Mouse (Mus musculus) T-cell, adult 2 months (primary cell): Measurements from ENCODE around the gene Icos.

Experiments
- DNase-seq: peaks from one replicate; pipeline ENCODE4 v3.0.0; 2022; ENCODE audit warnings: low spot score

Icos gene

DNA sequence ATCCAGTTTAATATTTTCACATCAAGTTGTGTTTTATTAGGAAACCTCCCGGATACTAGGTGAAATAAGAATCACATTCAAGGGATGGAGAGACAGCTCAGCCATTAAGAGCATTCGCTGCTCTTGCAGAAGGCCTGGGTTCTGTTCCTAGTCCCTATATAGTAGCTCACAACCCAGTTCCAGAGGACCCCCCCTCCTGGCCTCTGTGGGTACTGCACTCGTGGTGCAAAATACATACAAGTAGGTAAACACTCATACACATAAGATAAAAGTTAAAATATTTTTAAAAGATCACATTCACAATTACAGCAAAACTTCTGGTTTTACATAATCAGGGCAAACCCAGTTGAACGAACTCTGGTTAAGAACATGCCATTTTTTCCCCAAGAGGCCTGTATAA lies 15.6 kb upstream of the Icos start:
- no peak for DNase-seq

DNA sequence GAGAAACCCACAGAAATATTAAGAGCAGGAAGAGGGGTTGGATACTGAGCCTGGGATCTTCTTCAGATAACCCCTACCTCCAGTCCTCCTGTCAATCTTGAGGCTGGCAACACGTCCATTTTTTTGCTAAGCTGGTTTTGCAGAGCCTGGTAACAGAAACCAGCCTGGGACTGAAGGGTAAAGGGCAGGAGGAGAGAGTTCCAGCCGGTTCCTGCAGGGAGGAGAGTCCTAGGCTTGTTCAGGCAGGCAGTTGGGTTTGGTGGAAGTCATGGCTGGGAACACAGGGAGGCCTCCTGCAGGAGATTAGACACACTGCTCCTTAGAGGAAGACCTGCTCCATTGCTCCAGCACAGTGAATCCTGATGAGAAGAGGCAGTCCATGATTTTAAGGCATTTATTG lies 10.2 kb upstream of the Icos start:
- DNase-seq = no peak

DNA sequence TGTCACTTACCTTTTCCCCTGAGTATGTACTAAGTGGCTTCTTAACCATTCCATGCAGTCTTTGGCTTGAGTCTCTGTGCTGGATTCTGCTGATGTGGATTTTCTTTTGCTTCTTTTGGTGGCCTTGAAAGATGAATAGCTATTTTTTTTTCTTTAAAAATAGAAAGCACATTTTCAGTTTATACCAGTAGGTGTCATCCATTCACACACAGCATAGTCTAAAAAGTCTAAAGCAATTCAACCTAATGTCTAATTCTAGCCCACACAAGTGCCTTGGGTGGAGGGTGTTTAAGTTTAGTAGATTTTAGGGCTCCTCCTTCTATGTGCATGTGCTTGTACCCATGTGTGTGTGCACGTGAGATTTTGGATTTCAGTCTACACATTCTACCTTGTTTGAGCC lies 6.9 kb upstream of the Icos start:
- DNase-seq = no peak

DNA sequence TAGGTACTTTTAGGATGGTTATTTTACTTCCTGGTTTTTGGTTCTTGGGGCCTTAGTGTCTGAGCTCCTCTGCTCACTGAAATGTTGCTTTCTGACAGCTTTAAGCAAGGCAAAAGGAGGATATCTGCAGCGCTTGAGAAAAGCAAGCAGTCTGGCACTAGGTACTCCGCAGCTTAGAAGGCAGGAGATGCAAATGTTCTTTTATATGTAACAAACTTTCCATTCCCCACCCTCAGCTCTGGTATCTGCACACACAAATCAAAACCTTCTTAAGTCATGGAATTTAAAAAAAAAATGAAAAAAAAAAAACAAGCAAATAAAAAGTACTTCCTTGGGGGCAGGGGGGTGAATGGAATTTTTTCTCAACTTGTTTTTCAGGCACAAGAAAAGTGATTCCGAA lies 3.5 kb upstream of the Icos start:
- peak; percentile 11 for DNase-seq

DNA sequence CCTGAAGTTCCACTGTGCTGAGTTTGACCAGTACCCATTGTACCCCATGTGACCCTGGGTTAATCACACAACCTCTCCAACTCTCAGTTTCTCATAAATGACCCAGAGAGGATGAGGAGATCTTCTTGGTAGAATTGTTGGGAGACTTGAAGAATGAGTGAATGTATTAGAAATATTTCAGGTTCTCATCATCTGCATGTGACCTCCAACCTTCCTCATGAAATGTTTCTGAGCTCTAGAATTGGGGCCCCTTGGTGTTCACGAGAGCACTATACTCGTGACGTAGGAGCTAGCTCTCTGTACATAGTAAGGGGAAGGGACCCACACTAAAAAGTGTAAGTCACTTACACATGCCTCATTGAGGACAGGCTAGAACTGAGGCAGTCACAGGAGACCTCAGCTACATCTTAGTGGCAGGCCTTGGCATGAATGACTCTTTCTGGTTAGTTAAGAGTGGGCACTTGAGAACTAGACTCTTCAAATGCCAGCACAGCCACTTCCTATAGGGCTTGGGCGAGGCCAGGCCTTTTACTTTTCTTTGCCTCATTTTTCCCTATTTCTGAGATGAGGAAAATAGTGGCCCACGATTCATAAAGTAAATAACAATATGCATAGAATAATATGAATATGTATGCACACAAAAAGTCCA lies 2.0 kb upstream of the Icos start:
- no peak for DNase-seq

DNA sequence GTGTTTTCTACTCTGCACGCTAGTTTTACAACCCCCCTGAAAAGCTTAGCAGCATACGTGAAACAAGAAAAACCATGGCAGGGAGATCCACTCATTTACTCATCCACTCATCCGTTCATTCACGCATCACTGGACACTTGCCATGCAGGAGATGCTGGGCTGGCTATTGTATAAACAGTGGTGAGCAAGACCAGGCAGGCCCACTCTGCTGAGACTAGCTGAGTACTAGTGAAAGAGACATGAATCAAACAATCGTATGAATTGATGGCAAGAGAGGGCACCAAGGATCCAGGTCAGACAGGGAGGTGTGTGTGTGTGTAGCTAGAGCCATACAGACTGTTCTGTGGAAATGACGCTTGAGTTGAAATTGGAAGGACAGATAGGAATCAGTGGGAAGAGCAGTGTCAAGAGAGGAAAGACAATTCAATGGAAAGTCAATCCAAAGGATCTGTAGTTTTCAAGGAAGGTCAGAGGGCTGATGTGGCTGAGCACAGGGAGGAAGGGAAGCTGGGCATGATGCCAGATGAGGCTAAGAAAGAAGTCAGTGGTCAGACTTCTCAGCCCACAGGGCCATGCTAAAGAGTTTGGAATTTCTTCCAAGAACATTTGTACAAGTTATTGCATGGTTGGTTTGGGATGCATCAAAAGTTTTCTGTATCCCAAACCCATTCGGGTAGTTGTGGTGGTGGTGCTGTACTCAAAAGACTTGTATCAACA lies 1.6 kb downstream of the Icos start:
- no peak for DNase-seq

DNA sequence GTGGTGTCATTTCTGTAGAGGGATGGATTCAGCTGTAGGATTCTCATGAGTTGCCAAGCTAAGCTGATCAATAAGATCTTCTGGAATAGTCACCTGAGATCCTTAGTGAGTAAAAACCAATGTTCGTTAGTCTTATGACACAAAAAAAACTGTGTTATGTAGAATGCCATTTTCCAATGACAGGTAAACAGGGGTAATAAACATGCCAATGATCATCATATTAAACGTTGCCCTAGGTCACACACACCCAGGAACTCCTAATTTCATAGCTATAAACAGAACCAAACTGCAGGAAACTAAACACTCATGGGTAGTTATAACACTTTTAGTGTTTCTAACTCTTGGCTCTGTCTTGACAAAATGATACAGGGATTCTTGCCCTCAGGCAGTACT lies 2.1 kb downstream of the Icos start:
- no peak for DNase-seq

DNA sequence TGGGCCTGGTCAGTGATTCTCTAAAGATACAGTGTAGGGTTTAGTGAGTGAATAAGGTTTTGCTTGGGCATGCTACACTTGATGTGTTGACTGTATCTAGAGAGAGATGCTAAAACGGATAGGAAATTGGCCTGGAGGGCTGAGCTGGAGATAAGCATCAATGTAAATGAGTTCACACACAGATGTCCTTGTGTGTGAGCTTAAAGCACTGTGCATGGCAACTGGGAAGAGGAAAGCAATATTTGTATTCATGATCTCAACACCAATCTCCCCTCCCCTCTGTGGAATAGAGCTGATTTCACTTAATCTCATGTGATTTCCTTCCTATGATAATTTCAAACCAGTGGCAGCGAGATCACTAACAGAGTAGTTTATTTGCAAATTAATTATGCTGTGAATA lies 7.3 kb downstream of the Icos start:
- no peak for DNase-seq

DNA sequence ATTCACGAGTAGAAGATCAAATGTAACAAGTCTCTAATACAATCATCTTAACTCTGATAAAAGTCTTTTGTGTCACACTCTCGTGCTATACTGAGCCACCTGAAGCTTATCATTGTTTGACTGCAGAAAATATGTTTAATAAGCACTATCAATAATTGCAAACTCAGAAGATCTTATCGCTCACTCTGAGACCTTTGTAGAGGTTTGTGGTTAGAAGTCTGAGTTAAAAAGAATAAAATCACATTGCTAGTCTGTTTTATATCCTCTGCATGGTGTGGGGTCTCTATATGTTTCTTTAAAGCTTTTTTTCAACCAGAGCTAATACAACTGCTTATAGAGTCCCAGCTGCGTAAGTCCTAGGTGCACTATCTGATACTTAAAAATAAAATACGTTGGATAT lies 8.4 kb downstream of the Icos start:
- no peak for DNase-seq

DNA sequence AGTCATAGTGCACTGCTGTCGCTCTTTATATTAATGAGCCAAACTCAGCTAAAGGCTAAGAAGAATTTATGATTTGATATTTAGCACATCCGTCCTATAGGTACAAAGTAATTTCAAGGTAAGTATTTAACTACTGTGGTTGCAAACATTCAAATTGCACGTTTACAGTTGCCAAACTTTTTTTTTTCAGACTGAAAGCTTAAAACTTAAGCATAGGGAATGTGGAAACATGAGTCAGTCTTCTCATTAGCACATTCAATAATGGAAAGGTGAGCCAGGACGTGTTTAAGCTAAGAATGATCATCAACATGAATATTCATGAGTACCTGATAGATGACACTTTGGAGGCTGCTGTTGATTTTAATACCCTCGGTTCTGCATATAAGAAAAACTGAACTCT lies 11.4 kb downstream of the Icos start:
- no peak for DNase-seq

DNA sequence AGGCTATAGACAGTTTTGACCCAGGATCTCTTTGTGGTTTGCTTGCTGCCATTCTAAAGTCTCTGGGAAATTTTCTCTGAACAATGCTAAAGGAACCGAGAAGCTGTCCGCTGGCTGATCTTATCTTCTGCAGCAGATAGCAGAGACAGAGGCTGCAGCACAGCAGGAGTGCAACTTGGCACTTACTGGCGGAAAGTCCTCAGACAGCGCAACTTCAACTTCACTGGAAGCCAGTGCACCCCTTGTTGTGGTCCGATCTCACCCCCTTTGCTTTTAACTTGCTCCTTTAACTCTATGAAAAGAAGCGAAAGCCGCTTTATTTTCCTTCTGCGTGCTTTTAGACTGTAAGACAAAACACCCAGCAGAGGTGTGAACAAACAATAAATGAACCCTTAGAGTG lies 12.6 kb downstream of the Icos start:
- DNase-seq = peak; percentile 51

DNA sequence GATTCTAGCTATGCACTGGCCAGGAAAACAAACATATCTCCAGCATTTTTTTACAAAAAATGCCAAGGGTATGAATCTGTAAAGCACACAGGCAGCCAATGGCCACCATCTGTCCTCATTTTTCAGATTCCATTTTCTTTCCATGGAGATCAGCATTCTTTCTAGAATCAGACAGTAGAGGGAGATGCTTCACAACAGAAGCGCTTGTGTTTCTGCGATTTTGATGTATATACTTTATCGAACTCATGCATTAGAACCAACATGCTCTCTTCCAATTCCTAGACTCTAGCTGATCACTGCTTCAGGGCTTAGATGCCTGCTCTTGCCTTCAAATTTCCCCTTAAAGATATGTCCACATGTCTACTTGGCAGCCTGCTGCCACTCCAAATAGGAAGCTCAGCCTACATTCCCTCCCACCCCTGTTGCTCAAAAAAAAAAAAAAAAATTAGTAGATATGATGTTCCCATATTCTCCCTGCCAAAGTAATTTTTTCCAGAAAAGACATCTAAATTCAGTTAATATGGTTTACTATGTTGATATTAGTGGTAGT lies 20.4 kb downstream of the Icos start:
- DNase-seq = no peak

DNA sequence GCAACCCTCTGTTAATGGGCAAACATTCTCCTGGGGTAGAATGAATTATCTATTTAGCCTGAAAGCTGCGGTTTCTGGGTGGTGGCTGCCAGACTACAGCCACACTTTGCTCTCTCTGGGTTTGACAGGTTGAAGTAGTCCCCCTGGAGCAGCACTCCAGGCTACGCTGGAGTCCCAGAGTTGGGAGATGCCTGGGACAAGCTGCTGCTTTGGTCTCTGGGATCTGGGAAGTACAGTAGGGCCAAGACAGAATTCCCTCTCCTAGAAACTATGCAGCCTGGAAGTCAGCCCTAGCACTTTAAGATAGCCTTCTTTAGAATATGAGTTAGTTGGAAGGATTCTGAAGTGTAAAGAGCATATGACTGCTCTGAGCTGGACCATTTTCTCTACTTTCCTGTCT lies 21.0 kb downstream of the Icos start:
- no peak for DNase-seq

DNA sequence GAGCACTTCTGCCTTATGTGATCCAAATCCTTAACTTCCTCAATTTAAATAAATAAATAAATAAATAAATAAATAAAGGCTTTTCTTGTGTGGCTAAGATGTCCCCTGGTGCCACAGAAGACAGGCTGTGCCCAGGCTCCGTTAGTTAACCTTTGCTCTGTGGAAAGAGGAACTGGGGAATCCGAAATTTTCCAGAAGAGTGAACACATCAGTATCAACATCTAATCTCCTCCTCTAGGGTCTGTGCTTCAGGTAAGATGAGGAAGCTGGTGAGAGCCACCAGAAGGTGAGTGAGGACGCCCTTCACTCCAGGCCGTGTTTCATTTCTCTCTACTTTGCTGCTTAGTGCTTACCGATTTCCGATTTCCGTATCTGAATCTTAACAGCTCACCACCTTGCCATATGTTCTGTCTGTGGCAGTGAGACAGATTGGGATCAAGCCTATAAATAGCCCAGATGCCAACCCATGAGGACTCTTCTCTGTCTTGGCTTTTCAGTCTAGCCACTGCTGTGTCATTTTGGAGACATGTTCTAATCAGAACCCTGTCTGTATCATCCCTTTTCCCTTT lies 24.1 kb downstream of the Icos start:
- DNase-seq = no peak

DNA sequence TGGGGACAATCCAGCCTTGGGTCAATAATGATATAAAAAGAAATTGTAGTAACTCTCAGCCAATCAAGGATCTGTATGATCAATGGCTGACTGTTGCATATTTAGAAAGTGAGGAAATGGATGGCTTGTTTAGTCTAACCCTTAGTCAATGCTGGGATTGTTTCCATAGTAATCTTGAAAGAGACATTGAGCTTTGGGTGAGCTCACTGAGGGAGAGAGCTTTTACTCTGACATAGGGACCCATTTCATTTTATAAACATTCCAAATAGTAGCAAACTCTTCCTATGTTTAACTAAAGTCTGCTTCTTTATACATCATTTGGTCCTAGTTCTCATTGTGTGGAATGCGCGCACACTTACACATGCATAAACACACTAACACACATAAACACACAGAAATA lies 28.5 kb downstream of the Icos start:
- no peak for DNase-seq

DNA sequence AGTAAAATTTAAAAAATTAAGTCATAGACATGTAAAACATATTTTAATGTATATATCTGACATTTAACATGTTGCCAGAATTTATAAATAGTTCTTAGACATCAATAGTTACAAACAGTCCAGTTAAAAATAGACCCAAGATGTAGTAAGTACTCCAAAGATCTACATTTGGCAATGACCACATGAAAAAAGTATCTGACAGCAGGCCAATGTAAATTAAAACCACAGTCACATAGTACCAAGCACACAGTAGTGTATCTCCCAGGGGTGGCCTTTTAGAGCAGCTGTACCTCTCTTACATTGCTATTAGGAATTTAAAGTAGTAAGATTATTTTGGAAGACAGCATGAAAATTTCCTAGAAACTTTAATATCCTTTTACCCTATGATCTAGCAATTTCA lies 29.8 kb downstream of the Icos start:
- no peak for DNase-seq

DNA sequence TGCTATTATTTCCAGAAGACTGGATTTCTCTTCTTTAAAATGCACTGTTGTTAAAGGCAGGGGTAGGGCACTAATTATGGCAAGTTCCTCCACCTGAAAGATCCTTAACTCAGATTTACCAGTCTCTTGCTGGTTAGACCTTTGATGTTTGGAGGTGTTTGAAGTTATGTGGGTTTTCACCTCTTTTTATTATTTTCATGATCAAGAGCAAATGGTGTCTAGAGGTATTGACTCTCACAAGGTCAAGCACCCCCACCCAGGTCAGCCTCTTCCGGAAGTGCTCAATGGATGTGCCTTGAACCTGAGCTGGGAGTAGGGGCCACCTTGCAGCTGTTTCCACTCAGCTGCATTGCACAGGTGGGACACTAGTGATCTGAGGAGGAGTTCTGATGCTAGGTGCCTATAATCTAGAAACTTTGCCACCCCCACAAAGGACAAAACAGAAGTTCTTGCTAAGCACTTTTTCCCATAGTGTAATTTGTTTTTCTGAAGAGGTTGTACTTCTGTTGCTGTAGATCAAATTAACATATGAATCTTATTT lies 38.9 kb downstream of the Icos start:
- DNase-seq = peak; percentile 25

DNA sequence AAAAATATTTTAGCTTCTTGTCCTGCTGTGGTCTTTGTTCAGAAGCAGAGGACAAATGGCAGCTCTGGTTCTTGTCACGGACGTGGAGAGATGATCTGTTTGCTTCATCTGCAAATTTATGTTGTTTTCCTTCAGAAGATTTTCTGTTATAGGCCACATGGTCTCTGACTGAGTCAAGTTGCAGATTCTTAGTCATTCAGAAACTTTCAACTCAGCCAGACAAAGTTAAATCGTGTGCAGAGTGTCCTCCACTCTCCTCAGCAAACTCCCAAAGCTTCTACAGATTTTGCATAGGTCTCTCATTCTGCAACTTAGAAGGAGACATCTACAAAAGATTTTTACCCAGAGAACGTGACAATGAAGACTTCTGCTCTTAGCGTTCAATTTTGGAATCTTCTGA lies 49.0 kb downstream of the Icos start:
- no peak for DNase-seq

DNA sequence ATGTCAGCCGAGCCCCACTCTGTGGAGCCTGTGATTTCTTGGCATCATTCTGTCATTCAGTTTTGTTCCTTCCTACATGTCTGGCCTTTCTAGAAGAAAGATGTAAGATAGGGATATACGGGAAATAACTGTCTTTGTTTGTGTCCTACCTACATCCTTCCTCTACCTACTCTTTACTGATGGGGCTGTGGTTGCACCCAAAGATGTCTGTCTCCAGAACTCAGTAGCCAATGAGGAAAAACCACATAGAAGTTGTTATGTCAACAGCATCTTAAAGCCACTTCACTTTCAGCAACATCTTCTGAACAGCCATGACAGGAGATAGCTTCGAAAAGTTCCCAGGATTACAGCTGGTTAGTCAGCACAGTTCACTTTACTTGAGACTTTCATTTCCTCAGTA lies 49.8 kb downstream of the Icos start:
- no peak for DNase-seq

DNA sequence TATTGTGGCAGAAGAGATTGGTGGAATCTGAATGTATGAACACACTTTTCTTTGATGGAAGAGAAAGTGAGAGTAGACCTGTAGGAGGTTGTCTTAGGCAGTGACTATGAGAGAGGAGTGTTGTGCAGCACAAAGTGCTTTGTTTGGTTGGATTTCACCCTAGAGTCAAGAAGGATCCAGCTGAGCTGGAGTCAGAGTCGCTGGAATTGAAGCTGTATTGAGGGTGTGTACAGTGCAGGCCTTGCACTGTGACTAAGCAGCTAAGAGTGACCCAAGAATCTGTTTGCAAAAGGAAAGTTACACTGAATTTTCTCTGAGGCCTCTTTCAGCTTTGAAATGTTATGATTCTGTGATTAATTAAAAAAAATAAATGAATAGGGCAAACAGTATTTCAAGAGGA lies 52.2 kb downstream of the Icos start:
- DNase-seq = no peak

DNA sequence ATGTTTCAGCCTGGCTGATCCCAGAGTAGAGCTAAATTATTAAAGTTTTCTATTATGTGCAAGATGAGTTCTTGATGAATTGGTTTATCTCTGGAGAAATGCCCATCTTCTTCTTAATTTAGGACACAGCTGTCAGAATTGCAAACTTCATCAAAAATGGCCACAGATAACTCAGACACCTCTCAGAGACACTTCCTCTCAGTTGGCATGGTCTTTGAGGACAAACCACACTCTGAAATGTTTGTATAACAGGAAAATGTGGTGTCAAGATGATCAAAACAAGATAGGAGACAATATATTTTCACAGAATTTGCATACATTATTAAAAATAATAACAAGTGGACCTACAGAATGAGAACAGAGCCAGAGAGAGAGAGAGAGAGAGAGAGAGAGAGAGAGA lies 52.8 kb downstream of the Icos start:
- DNase-seq = peak; percentile 6

DNA sequence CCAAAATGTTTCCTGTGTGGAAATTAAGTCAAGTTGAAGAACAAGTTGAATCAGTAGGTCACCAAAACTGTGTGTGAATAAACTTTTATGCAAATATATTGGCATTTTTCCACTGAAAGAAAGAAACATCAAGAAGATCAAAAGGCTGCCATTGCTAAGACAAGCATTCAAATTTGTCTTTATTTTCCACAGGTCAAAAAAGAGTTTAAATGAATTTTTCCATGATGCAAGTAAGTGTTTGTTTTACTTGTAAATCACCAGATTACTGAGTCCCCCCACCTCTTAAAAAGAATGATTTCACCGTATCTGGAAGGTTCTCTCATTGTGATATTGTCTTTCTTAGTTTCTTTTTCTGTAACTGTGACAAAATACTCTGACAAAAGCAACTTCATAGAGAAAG lies 57.5 kb downstream of the Icos start:
- DNase-seq = no peak

DNA sequence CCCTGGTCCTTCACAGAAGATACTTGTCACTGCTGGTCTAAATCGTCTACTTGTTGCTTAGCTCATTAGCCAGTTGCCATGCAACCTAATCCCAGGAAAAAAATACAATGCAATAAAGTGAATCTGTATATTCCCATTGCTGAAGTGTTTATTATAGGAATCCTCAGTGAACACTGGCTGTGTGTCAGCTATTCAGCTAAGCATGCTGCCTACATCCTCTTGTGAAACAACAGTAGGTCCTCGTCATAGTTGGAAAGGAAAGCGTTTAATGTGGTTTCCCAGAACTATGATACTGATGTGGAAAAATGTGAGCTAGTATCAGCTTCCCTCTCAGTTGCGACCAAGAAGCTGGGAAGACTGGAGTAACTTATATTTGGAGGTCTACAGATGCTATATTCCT lies 60.5 kb downstream of the Icos start:
- no peak for DNase-seq
